Mouse (Mus musculus): ENCODE measurements at regions not wholly inside any gene's neighbourhood (a gene's known extent, or its start where the extent isn't known, plus 50 kb on each side); places are given as distances from the start of the nearest gene placed in this dataset.

DNA sequence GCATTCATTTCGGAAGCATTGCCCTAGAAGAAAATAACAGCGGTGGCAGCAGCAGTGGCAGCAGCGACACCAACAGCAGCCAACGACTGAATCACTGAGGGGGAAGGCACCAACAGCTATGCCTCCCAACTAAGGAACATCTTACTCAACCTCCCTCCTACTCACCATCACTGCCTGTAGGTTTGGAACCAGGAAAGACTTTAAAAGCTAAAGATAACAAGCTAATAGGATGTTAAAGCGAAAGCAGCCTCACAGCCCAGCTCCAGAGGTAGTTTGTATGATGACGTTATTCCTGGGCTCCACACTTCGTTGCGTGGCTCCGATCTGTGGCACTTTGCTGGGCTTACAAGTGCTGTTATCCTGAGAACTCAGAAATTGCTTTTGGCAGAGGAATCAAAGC, 289.6 kb downstream of the Cd83 start:
- Histone ChIP-seq H3K27ac (no peak overlapping the region), H3K4me3 (no peak overlapping the region)
- no peak for DNase-seq
- intact Hi-C loops (cut with DNase I), result no loop called here
- no peak for TF ChIP-seq CTCF (IDR thresholded peaks at IDR 0.05)

DNA sequence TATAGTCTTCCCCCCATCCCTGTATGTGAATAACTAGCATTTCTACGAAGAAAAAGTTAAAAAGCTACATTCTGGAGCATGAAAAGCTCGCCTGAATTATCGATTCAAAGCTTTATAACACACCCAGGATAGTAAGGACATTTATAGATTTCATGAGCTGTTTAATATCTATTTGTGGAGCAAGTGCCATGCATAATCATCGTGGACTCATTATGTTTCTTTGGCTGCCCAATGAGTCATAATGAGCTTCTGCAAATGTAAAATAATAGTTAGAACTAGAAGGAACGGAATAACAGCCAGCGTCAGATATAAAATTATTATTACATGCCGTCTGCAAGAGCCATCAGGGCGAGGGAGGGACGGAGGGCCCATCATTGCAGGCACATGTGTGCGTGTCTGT, 292.4 kb downstream of the Cd83 start:
- no peak for TF ChIP-seq CTCF (IDR thresholded peaks at IDR 0.05)
- no peak for DNase-seq
- Histone ChIP-seq H3K4me3 (no peak overlapping the region), H3K27ac (no peak overlapping the region)
- intact Hi-C loops (cut with DNase I), result no loop called here

DNA sequence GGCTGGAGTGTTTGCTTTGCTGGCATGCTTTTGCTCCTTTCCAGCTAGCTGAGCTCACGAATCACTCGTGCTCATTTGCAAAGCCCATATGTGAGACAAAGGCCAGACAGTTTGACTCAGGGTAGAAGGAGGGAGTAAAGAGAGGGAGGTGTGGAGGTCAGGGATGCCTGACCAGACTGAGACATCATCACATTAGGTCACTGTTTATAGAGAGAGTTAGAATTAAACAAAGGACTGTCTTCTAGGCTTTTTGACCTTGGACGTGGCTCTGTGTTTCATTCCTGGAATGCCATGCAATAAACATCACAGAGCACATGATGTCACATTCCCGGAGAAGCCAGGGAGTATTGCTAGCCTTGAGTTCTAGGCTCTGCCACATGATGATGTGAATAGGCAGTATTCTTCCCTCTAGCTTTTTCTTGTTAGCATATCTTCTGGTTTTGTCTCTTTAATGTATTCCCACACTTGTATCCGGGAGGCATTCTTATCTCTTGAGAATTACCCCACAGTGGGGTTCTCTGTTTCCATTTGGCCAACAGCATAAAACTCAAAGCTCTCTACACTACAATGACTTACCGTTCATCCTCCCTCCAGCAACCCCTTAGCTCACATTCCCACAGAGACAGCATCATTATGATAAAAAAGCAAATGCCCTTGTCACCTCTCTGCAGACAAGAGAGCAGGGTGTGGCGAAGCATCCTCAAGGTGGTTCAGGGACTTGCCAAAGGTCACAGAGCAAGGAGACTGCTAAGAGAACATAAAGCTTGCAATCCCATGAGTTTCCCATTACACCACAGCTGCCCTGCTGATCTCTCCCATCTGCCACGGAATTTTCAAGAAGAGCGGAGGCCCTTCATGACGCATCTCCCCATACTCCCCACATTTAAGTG, 301.3 kb downstream of the Cd83 start:
- no peak overlapping the region for H3K4me3 ChIP-seq
- no peak for DNase-seq
- intact Hi-C loops (cut with DNase I), result no loop called here
- TF ChIP-seq CTCF (IDR thresholded peaks at IDR 0.05), result no peak
- no peak overlapping the region for H3K27ac ChIP-seq

DNA sequence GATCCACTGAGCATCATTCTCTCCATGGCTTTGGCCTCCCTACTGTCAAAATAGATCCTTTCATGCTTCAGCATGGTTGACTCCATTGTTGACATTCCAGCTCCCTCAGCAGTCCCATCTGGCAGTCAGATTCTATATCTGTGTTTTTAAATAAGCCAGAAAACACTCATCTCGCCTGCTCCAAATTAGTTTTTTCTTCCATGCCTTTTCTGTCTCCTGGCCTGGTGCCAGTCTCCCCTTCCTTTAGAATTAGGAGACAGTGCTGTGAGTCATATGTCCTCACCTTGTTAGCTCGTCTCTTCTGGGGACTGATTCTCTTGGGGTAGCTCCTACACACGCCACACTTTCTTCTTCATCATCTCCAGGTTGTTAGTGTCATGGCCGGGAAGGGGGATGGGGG, 302.2 kb downstream of the Cd83 start:
- intact Hi-C loops (cut with DNase I), result no loop called here
- DNase-seq, result no peak
- H3K27ac ChIP-seq, result no peak overlapping the region
- no peak for TF ChIP-seq CTCF (IDR thresholded peaks at IDR 0.05)
- no peak overlapping the region for H3K4me3 ChIP-seq

DNA sequence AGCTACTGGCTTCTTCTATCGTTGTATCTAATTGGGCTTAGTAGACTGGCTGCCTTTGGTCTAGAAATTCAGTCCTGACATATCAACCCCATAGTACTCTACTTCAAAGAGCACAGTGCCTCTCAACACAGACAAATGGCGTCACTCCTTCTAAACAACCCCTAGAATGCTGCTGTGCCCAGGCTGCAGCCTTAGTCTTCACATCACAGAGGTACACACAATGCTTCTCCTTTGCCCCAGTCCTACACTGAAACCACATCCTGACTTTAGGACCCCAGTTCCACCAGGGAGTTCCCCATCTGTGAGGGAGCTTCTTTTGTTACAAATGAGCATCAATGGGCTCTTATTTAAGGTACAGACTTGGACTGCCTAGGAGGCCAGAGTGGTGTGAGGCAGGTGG, 312.6 kb downstream of the Cd83 start:
- H3K27ac ChIP-seq, result no peak overlapping the region
- TF ChIP-seq CTCF (IDR thresholded peaks at IDR 0.05), result no peak
- no peak for DNase-seq
- intact Hi-C loops (cut with DNase I), result no loop called here
- no peak overlapping the region for H3K4me3 ChIP-seq

DNA sequence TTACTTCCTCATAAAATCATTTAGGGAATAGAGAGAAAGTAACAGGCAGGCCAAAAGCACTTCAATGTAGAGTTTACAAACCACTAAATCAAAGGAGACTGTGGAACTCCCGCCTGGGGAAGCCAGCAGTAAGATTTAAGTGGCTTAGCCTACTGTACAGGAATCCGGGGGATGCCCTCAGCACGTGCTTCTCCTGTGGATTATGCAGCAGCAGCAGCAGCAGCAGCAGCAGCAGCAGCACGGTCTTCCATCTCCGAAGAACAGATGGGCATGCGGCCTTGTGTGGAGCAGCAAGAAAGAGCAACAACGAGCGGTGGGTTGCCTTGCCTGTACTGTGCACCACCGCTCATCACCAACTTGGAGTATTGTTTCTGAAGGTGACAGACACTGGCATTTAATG, 314.9 kb downstream of the Cd83 start:
- H3K4me3 ChIP-seq, result no peak overlapping the region
- intact Hi-C loops (cut with DNase I), result no loop called here
- no peak for TF ChIP-seq CTCF (IDR thresholded peaks at IDR 0.05)
- no peak for DNase-seq
- H3K27ac ChIP-seq, result no peak overlapping the region

DNA sequence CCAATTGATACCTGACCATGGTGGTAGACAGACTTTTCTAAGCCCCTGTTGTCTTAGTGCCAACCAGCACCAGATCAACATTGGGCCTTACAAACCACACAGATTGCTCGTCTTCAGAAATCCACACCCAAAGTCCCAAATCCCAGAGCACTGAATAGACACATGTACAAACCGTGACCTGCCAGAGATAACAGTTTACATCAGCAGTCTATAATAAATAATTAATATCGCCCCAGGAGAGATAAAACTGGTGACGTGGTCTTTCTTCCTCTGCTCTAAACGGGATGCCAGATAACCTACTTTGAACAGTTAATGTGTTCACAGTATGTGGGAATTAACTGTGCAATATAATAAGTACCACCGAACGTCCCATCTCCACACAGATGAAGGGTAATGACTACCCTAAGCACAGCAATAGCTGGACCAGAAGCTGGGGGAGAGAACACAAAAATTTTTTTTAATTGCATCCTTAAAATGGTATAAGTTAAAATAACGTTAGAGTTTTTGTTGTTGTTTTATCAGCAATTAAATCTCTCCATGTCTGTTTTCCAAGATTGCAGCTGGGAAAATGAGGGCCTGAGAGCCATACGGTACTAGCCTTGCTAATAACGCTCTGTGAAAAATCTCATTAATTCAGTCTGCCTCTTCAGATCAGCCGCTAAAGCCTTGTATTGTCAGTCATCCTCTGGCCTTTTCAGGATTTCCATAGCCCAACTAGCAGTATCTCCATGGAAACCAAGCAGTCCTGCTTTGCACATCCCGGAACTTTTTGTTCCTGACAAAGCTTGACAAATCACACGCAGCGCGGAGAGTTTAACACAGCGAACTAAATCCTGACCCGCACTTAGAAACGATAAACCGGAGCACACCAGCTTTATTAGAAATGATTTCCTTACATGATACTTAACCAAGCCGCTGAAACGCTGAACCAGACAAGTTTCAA, 315.8 kb downstream of the Cd83 start:
- H3K27ac ChIP-seq, result no peak overlapping the region
- peak overlapping the region; percentile 34 for H3K4me3 ChIP-seq
- no peak for DNase-seq
- no peak for TF ChIP-seq CTCF (IDR thresholded peaks at IDR 0.05)
- intact Hi-C loops (cut with DNase I), result no loop called here

DNA sequence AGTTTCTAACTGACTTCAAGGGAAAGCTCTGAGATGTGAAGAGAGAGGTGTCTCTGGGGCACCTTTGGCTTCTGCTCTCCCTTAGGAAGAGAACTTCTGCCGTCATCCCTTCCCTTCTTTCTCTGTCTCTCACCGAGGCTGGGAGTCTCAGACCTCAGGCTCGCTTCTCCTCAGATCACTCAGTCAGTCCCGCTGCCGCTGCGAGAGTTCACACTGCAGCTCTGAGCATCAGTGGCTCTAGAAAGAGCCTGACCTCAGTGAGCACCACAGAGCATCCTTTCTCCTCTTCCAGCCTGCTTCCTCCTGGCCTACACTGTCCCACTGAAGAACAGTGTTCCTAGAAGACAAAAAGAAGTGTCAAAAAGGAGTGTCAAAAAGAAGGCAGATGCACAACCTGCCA, 316.6 kb downstream of the Cd83 start:
- intact Hi-C loops (cut with DNase I), result no loop called here
- Histone ChIP-seq H3K4me3 (peak overlapping the region; percentile 34), H3K27ac (no peak overlapping the region)
- no peak for TF ChIP-seq CTCF (IDR thresholded peaks at IDR 0.05)
- no peak for DNase-seq

DNA sequence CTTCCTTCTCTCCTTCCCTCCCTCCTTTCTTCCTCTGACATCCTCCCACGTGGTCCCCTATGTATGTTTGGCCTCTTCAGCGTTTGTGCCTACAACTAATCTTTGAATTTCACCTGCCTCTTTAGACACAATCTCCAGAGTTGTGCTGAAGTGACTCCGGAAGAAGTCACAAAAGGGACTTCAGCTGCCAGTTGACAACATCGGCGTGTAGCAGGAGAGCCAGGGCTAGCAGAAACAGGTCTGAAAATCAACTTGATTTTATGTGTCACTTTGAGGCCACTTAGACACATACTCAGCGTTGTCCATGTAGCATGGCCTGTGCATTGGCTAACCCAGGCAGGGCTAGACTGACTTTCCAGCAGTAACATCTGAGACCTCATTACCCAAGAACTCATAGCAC, 317.2 kb downstream of the Cd83 start:
- TF ChIP-seq CTCF (IDR thresholded peaks at IDR 0.05), result no peak
- no peak overlapping the region for H3K27ac ChIP-seq
- intact Hi-C loops (cut with DNase I), result no loop called here
- no peak for DNase-seq
- H3K4me3 ChIP-seq, result no peak overlapping the region

DNA sequence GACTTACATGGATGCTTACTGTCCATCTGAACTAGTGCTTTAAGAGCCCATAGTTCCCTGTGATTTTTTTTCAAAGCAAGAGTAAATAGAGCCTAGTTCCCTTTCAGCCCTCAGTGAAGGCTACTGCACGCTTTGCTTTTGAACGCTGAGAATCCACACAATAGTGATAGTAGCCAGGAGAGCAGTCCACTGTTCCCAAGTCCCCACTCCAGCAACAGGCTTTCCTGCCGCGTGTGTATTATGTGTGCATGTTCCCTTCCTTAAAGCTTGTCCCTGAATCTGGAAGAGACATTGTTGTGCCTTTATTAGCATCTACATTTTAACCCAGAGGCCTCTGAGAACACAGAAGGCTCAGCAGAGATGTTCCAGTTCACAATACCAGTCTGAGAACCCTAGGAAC, 317.7 kb downstream of the Cd83 start:
- TF ChIP-seq CTCF (IDR thresholded peaks at IDR 0.05), result no peak
- Histone ChIP-seq H3K4me3 (no peak overlapping the region), H3K27ac (no peak overlapping the region)
- intact Hi-C loops (cut with DNase I), result no loop called here
- no peak for DNase-seq

DNA sequence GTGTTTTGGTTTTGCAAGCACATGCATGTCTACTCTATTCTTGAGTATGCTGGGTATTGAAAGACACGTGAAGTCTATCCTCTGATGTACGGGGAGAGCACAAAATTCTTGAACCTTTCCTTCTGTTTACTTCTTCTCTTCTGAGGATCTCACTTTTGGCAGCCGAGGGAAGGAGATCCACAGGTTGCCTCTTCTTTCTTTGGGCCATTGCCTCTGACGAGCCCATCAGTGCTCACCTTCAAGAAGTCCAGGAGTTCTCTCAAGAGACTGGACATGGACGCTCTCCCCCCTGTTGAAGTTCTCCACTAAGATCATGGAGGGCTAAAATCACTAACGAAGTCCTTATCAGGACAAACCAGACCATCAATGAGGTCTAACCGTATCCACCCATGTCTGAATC, 318.8 kb downstream of the Cd83 start:
- Histone ChIP-seq H3K4me3 (no peak overlapping the region), H3K27ac (no peak overlapping the region)
- intact Hi-C loops (cut with DNase I), result no loop called here
- TF ChIP-seq CTCF (IDR thresholded peaks at IDR 0.05), result no peak
- DNase-seq, result no peak

DNA sequence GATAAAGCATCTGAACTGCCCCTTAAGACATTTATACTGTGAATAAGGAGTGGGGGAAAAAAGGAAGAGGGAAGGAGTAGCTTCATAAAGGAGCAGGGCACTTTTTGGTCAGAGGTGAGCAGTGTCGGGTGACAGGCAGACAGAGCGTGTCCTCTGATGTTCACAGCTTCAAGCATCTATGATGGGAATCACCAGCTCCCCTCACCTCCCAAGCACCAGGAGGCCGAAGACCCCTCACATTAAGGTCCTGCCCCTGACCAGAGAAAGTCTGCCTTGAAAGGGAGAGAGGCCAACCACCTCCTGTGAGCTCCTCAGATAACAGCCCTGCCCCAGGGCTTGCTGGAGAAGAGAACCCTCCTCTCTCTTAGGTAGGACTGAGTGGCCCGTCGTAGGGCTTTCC, 320.6 kb downstream of the Cd83 start:
- intact Hi-C loops (cut with DNase I), result no loop called here
- no peak overlapping the region for H3K4me3 ChIP-seq
- no peak for TF ChIP-seq CTCF (IDR thresholded peaks at IDR 0.05)
- no peak for DNase-seq
- no peak overlapping the region for H3K27ac ChIP-seq

DNA sequence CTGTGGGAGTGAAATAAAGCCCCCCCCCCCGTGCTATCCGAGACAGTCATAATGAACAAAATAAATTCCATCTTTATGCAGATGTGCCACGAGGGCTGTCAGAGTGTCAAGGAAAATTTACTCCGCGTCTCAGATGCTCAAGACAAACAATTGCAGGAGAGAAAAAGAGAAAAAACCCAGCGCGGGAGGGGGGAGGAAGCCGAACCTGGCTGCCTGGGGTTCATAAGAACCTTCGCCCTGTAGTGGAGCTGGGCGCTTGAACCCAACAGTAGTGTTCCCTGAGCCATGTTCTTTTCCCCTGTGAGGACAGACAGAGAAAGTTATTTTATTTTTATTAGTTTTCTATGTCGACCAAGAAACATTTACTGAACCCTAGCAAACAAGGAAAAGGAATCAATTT, 324.1 kb downstream of the Cd83 start:
- no peak for DNase-seq
- no peak for TF ChIP-seq CTCF (IDR thresholded peaks at IDR 0.05)
- intact Hi-C loops (cut with DNase I), result no loop called here
- H3K27ac ChIP-seq, result no peak overlapping the region
- H3K4me3 ChIP-seq, result no peak overlapping the region
